Mouse (Mus musculus) MEL (cell line): ENCODE data around the gene Coq8b. TPM values are rescaled to one million over a fixed set of nuclear protein-coding genes. Genes with fewer than 3 reads are reported as not detected.

Source experiments
- DNase-seq: peaks from one replicate; pipeline ENCODE4 v3.0.0; 2011; ENCODE audit warnings: low read depth, low spot score
- H3K27ac ChIP-seq: 2 replicates; pipeline ENCODE4 v1.5.1; 2012; ENCODE audit warnings: low read depth, mild to moderate bottlenecking, control low read depth, low read length, moderate library complexity; ENCODE audit not compliant: control insufficient read depth
- H3K27me3 ChIP-seq, 2 experiments: fragments of 150-350 bp in 1 of 2; sonication (generic) in 1 of 2; 2 replicates each; pipeline ENCODE4 v1.6.1; 2012; ENCODE audit warnings: low read length in 2 of 2, mild to moderate bottlenecking in 2 of 2, improper control_type of control experiment in 1 of 2, moderate library complexity in 1 of 2; ENCODE audit not compliant: insufficient read depth in 2 of 2, control insufficient read depth in 1 of 2
- H3K36me3 ChIP-seq, 2 experiments: 2 replicates each; pipeline ENCODE4 v1.6.1; 2012 to 2014; ENCODE audit warnings: low read length in 2 of 2, improper control_type of control experiment in 1 of 2, inconsistent platforms in 1 of 2, mild to moderate bottlenecking in 1 of 2; ENCODE audit not compliant: insufficient read depth in 2 of 2, control insufficient read depth in 1 of 2
- H3K4me1 ChIP-seq, 2 experiments: fragments of 150-350 bp in 1 of 2; sonication (generic) in 1 of 2; 2 replicates each; pipeline ENCODE4 v1.6.1; 2012; ENCODE audit warnings: low read length in 2 of 2, improper control_type of control experiment in 1 of 2, mild to moderate bottlenecking in 1 of 2; ENCODE audit not compliant: insufficient read depth in 2 of 2, control insufficient read depth in 1 of 2
- H3K4me3 ChIP-seq, 2 experiments: fragments of 150-350 bp in 1 of 2; sonication (generic) in 1 of 2; 2 replicates each; pipeline ENCODE4 v1.5.1; 2012; ENCODE audit warnings: low read depth in 2 of 2, low read length in 2 of 2, mild to moderate bottlenecking in 2 of 2, moderate library complexity in 2 of 2, control low read depth in 1 of 2, improper control_type of control experiment in 1 of 2; ENCODE audit not compliant: control insufficient read depth in 1 of 2, insufficient read depth in 1 of 2
- H3K79me2 ChIP-seq: 2 replicates; pipeline ENCODE4 v1.6.1; 2012; ENCODE audit warnings: mild to moderate bottlenecking, low read length, moderate library complexity; ENCODE audit not compliant: control insufficient read depth, poor library complexity, insufficient read depth
- H3K9ac ChIP-seq: 2 replicates; pipeline ENCODE4 v1.6.1; 2012; ENCODE audit warnings: low read depth, mild to moderate bottlenecking, control low read depth, low read length, moderate library complexity; ENCODE audit not compliant: control insufficient read depth, poor library complexity, severe bottlenecking
- H3K9me3 ChIP-seq: fragments of 150-350 bp; sonication (generic); replicated peaks from 2 replicates; pipeline ENCODE4 v1.6.1; 2012; ENCODE audit warnings: mild to moderate bottlenecking, low read length, improper control_type of control experiment, moderate library complexity; ENCODE audit not compliant: insufficient read depth
- BHLHE40 ChIP-seq: IDR thresholded peaks from 2 replicates; pipeline ENCODE4 v1.6.1; 2012; ENCODE audit warnings: low read depth, mild to moderate bottlenecking, inconsistent platforms, low read length, improper control_type of control experiment, borderline replicate concordance
- CHD1 ChIP-seq: IDR thresholded peaks from 2 replicates; pipeline ENCODE4 v1.6.1; 2012; ENCODE audit warnings: low read depth, mild to moderate bottlenecking, inconsistent platforms, low read length, improper control_type of control experiment
- CHD2 ChIP-seq: IDR thresholded peaks from 2 replicates; pipeline ENCODE4 v1.6.1; 2011; ENCODE audit warnings: low read length, improper control_type of control experiment
- CTCF ChIP-seq, 3 experiments: IDR thresholded peaks in 2 of 3; conservative IDR thresholded peaks in 1 of 3; 2 replicates each; pipeline ENCODE4 v1.5.1; 2011 to 2012; ENCODE audit warnings: low read length in 3 of 3, low read depth in 2 of 3, mild to moderate bottlenecking in 2 of 3, improper control_type of control experiment in 1 of 3, inconsistent platforms in 1 of 3, mixed read lengths in 1 of 3, moderate library complexity in 1 of 3; ENCODE audit not compliant: control insufficient read depth in 1 of 3, insufficient read depth in 1 of 3, poor library complexity in 1 of 3, severe bottlenecking in 1 of 3
- E2F4 ChIP-seq: IDR thresholded peaks from 2 replicates; pipeline ENCODE4 v1.6.1; 2011; ENCODE audit warnings: low read depth, low read length, improper control_type of control experiment, borderline replicate concordance
- MAX ChIP-seq: IDR thresholded peaks from 2 replicates; pipeline ENCODE4 v1.6.1; 2011; ENCODE audit warnings: low read length, improper control_type of control experiment
- MAZ ChIP-seq: IDR thresholded peaks from 2 replicates; pipeline ENCODE4 v1.6.1; 2012; ENCODE audit warnings: low read depth, mild to moderate bottlenecking, inconsistent platforms, low read length, improper control_type of control experiment
- MEF2A ChIP-seq: IDR thresholded peaks from 2 replicates; pipeline ENCODE4 v1.6.1; 2014; ENCODE audit warnings: low read depth, mild to moderate bottlenecking, inconsistent platforms, low read length, improper control_type of control experiment; ENCODE audit not compliant: poor library complexity, insufficient replicate concordance, severe bottlenecking; ENCODE audit errors: extremely low read depth
- MXI1 ChIP-seq: IDR thresholded peaks from 2 replicates; pipeline ENCODE4 v1.6.1; 2011; ENCODE audit warnings: mild to moderate bottlenecking, low read depth, low read length, improper control_type of control experiment
- POLR2AphosphoS5 ChIP-seq: IDR thresholded peaks from 2 replicates; pipeline ENCODE4 v1.6.1; 2012; ENCODE audit warnings: low read depth, borderline replicate concordance, mild to moderate bottlenecking, inconsistent platforms, low read length, moderate library complexity, mixed read lengths
- RAD21 ChIP-seq: IDR thresholded peaks from 2 replicates; pipeline ENCODE4 v1.6.1; 2011; ENCODE audit warnings: mild to moderate bottlenecking, low read depth, low read length, improper control_type of control experiment
- RCOR1 ChIP-seq: IDR thresholded peaks from 2 replicates; pipeline ENCODE4 v1.6.1; 2012; ENCODE audit warnings: low read depth, mild to moderate bottlenecking, inconsistent platforms, low read length, improper control_type of control experiment
- SMC3 ChIP-seq: IDR thresholded peaks from 2 replicates; pipeline ENCODE4 v1.6.1; 2011; ENCODE audit warnings: low read depth, low read length, improper control_type of control experiment
- UBTF ChIP-seq: IDR thresholded peaks from 2 replicates; pipeline ENCODE4 v1.6.1; 2012; ENCODE audit warnings: low read depth, mild to moderate bottlenecking, inconsistent platforms, low read length, improper control_type of control experiment, moderate library complexity, borderline replicate concordance; ENCODE audit not compliant: insufficient read depth
- USF1 ChIP-seq: IDR thresholded peaks from 2 replicates; pipeline ENCODE4 v1.6.1; 2014; ENCODE audit warnings: low read depth, mild to moderate bottlenecking, inconsistent platforms, low read length, improper control_type of control experiment, moderate library complexity
- polyA plus RNA-seq, 2 experiments: library from polyadenylated mRNA; stranded (reverse) in 1 of 2; unstranded in 1 of 2; fragments of >175 nt in 1 of 2; fragments of >200 nt in 1 of 2; gene quantifications; 2 replicates each; pipeline versions ENCODE4 v1.2.1 to v1.2.4; 2012; ENCODE audit warnings: low replicate concordance in 2 of 2, low read depth in 1 of 2; ENCODE audit not compliant: insufficient read length in 2 of 2, insufficient read depth in 1 of 2, missing spikeins in 1 of 2
- total RNA-seq: library from RNA; depleted of rRNA; stranded (reverse); fragments of 300-350 nt; gene quantifications from 2 replicates; pipeline ENCODE4 v1.2.3, GENCODE M21; 2012

Gene Coq8b
- total and polyA plus RNA-seq, 3 experiments, result 13.8 to 22.7 TPM; not detected in 1

- TF ChIP-seq MEF2A (no peak), BHLHE40 (no peak), RCOR1 (no peak), UBTF (no peak), MXI1 (no peak), CHD2 (no peak), POLR2AphosphoS5 (no peak), RAD21 (no peak), USF1 (no peak)
- TF ChIP-seq, all 39 proteins: peak for 0
- Histone ChIP-seq H3K4me1 (peaks cover 6 to 20% of the 10 kb centered on the region in 2 experiments; a peak in 3 of 4 replicates), H3K27me3 (no peaks in the 10 kb centered on the region), H3K9me3 (no peaks in the 10 kb centered on the region), H3K36me3 (peaks cover 0 to 8% of the 10 kb centered on the region in 2 experiments; a peak in 2 of 4 replicates), H3K79me2 (no peaks in the 10 kb centered on the region; the same call in 1 of the 2 replicates), H3K4me3 (peak overlapping the region; percentile 71 to 95), H3K9ac (peak overlapping the region; percentile 54), H3K27ac (no peak overlapping the region)
- no peak for DNase-seq
Observed at GRCm38 (mm10) chr7:27233300-27233699, 477 bp downstream of the Coq8b start.

- no peak for DNase-seq
- H3K79me2 ChIP-seq, result no peaks in the 10 kb centered on the region; the same call in 1 of the 2 replicates
- TF ChIP-seq USF1 (no peak), CHD1 (no peak), MAX (no peak), E2F4 (no peak), MEF2A (no peak)
- TF ChIP-seq, all 39 proteins: peak for 0
- Histone ChIP-seq H3K27ac (no peak overlapping the region), H3K9ac (no peak overlapping the region), H3K9me3 (no peaks in the 10 kb centered on the region), H3K4me1 (peaks cover 3 to 17% of the 10 kb centered on the region in 2 experiments; a peak in 3 of 4 replicates), H3K4me3 (no peak overlapping the region), H3K27me3 (no peaks in the 10 kb centered on the region), H3K36me3 (peaks cover 0 to 8% of the 10 kb centered on the region in 2 experiments; a peak in 2 of 4 replicates)
Observed at GRCm38 (mm10) chr7:27235726-27236125, 2.9 kb downstream of the Coq8b start.

GRCm38 (mm10) chr7:27237527-27237926 is 4.7 kb downstream of the Coq8b start:
- Histone ChIP-seq H3K4me3 (no peak overlapping the region), H3K9ac (no peak overlapping the region), H3K9me3 (no peaks in the 10 kb centered on the region), H3K27me3 (no peaks in the 10 kb centered on the region), H3K79me2 (no peaks in the 10 kb centered on the region; the same call in 1 of the 2 replicates), H3K4me1 (peaks cover 0 to 7% of the 10 kb centered on the region in 2 experiments; a peak in 1 of 4 replicates), H3K36me3 (peaks cover 0 to 4% of the 10 kb centered on the region in 2 experiments; a peak in 2 of 4 replicates), H3K27ac (no peak overlapping the region)
- DNase-seq, result no peak
- TF ChIP-seq SMC3 (peak; percentile 21; the same call in 1 of the 2 replicates), MAZ (no peak), RAD21 (peak; percentile 6; the same call in 1 of the 2 replicates), RCOR1 (no peak), CTCF (IDR thresholded peaks at IDR 0.05 in 2 of 3, conservative IDR thresholded peaks at IDR 0.05 in 1 of 3; ENCODE audit: control insufficient read depth in 1 of 3, insufficient read depth in 1 of 3, low read depth in 2 of 3, low read length in 3 of 3, poor library complexity in 1 of 3, severe bottlenecking in 1 of 3) (peak in 1 of 3 experiments; percentile 60; a peak in 2 of 6 replicates)
- TF ChIP-seq, all 39 proteins: peak for 3
